Mouse (Mus musculus): ENCODE results near the gene Alox5. TPM values are rescaled to one million over a fixed set of nuclear protein-coding genes. Genes with fewer than 3 reads are reported as not detected.

The Alox5 gene
- total and polyA plus RNA-seq, 3 experiments: not detected

DNA sequence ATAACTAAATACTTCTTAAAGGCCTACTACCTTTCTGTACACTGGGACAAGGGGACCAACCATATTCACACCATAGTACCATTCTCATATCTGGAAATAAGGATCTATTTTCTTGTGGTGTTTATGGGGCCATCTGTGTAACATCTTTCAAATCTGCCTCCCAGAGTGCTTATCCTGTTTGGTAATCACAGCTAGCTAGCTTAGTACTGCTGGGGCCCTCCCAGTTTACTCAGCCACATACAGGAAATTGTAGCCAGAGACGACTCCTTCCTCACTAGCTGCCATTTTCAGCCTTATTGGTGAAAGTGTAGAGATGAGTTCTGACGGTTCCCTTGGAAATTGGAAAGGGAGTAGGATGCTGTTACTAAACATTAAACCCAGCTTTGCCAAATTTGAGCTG is 79.4 kb downstream of the Alox5 start:
- in situ Hi-C loops (cut with MboI; ENCODE audit: low pct_ligation_motif_present, low pct_unique_long_range_greater_than_20kb, low sequenced_read_pairs) (no loop called here), dilution Hi-C loops (cut with MboI; ENCODE audit: extremely low pct_ligation_motif_present, extremely low pct_unique_long_range_greater_than_20kb, low sequenced_read_pairs) (no loop called here)
- H3K79me2 ChIP-seq (replicated peaks; ENCODE audit: control insufficient read depth, extremely low read depth, insufficient read depth, poor library complexity, severe bottlenecking): no peaks in the 10 kb centered on the region
- no peak overlapping the region for H3K4me3 ChIP-seq (replicated peaks in 1 of 3; ENCODE audit: low read depth in 2 of 3, low read length in 2 of 3, poor library complexity in 1 of 3)
- H3K36me3 ChIP-seq (replicated peaks in 1 of 2; ENCODE audit: control insufficient read depth in 1 of 2, insufficient read depth in 1 of 2, low read length in 1 of 2): peaks cover 0 to 6% of the 10 kb centered on the region in 2 experiments
- H3K9ac ChIP-seq (ENCODE audit: insufficient read depth, low read depth): no peak overlapping the region
- no peak overlapping the region for H3K4me2 ChIP-seq (ENCODE audit: insufficient read depth, low read depth, poor library complexity, severe bottlenecking)
- no peaks in the 10 kb centered on the region for H3K27me3 ChIP-seq (replicated peaks)
- H3K9me3 ChIP-seq (replicated peaks; ENCODE audit: low read length): no peaks in the 10 kb centered on the region
- no peak for TF ChIP-seq GABPA (IDR thresholded peaks at IDR 0.05; ENCODE audit: insufficient replicate concordance, low read depth, low read length)
- no peak for TF ChIP-seq USF1 (IDR thresholded peaks at IDR 0.05; ENCODE audit: low read depth, low read length)
- TF ChIP-seq MAFK (IDR thresholded peaks at IDR 0.05; ENCODE audit: insufficient replicate concordance, low read length): no peak
- no peak for TF ChIP-seq NELFE (IDR thresholded peaks at IDR 0.05; ENCODE audit: low read depth, low read length)
- TF ChIP-seq CHD2 (IDR thresholded peaks at IDR 0.05; ENCODE audit: low read length): no peak
- TF ChIP-seq MYC (IDR thresholded peaks at IDR 0.05; ENCODE audit: low read depth, low read length): no peak
- TF ChIP-seq ELF1 (IDR thresholded peaks at IDR 0.05; ENCODE audit: low read depth, low read length): no peak
- TF ChIP-seq JUND (conservative IDR thresholded peaks at IDR 0.05; ENCODE audit: low read depth, low read length): no peak
- no peak for TF ChIP-seq PAX5 (IDR thresholded peaks at IDR 0.05; ENCODE audit: low read length)
- TF ChIP-seq ZNF384 (IDR thresholded peaks at IDR 0.05; ENCODE audit: low read depth, low read length): no peak
- TF ChIP-seq TBP (conservative IDR thresholded peaks at IDR 0.05; ENCODE audit: low read depth, low read length): no peak
- no peak for TF ChIP-seq NRF1 (IDR thresholded peaks at IDR 0.05; ENCODE audit: low read depth, low read length)
- no peak for TF ChIP-seq KAT2A (IDR thresholded peaks at IDR 0.05; ENCODE audit: insufficient replicate concordance, low read length)
- no peak for TF ChIP-seq POLR2AphosphoS2 (IDR thresholded peaks at IDR 0.05; ENCODE audit: low read depth, low read length)
- no peak for TF ChIP-seq SMC3 (IDR thresholded peaks at IDR 0.05; ENCODE audit: low read depth, low read length)
- no peak for DNase-seq (ENCODE audit: extremely low read depth)
- H3K27ac ChIP-seq (ENCODE audit: insufficient read depth, low read depth): no peak overlapping the region
- peaks cover 11 to 61% of the 10 kb centered on the region in 2 experiments for H3K4me1 ChIP-seq (ENCODE audit: control insufficient read depth in 1 of 2, insufficient read depth in 2 of 2)

GRCm38 (mm10) chr6:116380157-116380556 is 80.8 kb downstream of the Alox5 start:
- peak; percentile 48 for DNase-seq (ENCODE audit: extremely low read depth)

More at GRCm38 (mm10) chr6:116380157-116380556, 80.8 kb downstream of the Alox5 start:
- no peak overlapping the region for H3K27ac ChIP-seq (ENCODE audit: insufficient read depth, low read depth)
- H3K9ac ChIP-seq (ENCODE audit: insufficient read depth, low read depth): no peak overlapping the region
- no peaks in the 10 kb centered on the region for H3K27me3 ChIP-seq (replicated peaks)
- H3K36me3 ChIP-seq (replicated peaks in 1 of 2; ENCODE audit: control insufficient read depth in 1 of 2, insufficient read depth in 1 of 2, low read length in 1 of 2): peaks cover 0 to 6% of the 10 kb centered on the region in 2 experiments
- peaks cover 11 to 57% of the 10 kb centered on the region in 2 experiments for H3K4me1 ChIP-seq (ENCODE audit: control insufficient read depth in 1 of 2, insufficient read depth in 2 of 2)
- no peak overlapping the region for H3K4me2 ChIP-seq (ENCODE audit: insufficient read depth, low read depth, poor library complexity, severe bottlenecking)
- dilution Hi-C loops (cut with MboI; ENCODE audit: extremely low pct_ligation_motif_present, extremely low pct_unique_long_range_greater_than_20kb, low sequenced_read_pairs) (no loop called here), in situ Hi-C loops (cut with MboI; ENCODE audit: low pct_ligation_motif_present, low pct_unique_long_range_greater_than_20kb, low sequenced_read_pairs) (no loop called here)
- no peak overlapping the region for H3K4me3 ChIP-seq (replicated peaks in 1 of 3; ENCODE audit: low read depth in 2 of 3, low read length in 2 of 3, poor library complexity in 1 of 3)
- H3K79me2 ChIP-seq (replicated peaks; ENCODE audit: control insufficient read depth, extremely low read depth, insufficient read depth, poor library complexity, severe bottlenecking): no peaks in the 10 kb centered on the region
- TF ChIP-seq IRF4 (IDR thresholded peaks at IDR 0.05; ENCODE audit: low read depth, low read length) (peak; percentile 72), ELF1 (IDR thresholded peaks at IDR 0.05; ENCODE audit: low read depth, low read length) (no peak), EP300 (IDR thresholded peaks at IDR 0.05; ENCODE audit: low read length) (peak; percentile 66)
- no peaks in the 10 kb centered on the region for H3K9me3 ChIP-seq (replicated peaks; ENCODE audit: low read length)

All from CH12.LX (cell line).